Mouse (Mus musculus) heart, postnatal 10 days (tissue): ENCODE results near the gene Tmem53. TPM values are rescaled to one million over a fixed set of nuclear protein-coding genes. Genes with fewer than 3 reads are reported as not detected.
A peak's percentile ranks its signal among the peaks of the same experiment; 100 is the strongest.

Experiments used
- DNase-seq, 2 experiments: peaks; one replicate each; pipeline ENCODE4 v3.0.0; 2021
- intact Hi-C: fragments of 180-260 bp; cut with DNase I; formaldehyde crosslinking; loops from one replicate; pipeline ENCODE4 v1.15.1; 2025
- total RNA-seq, 2 experiments: library from RNA; stranded (reverse); gene quantifications; 2 replicates each; pipeline ENCODE4 v1.2.3; 2021

Gene Tmem53
- total RNA-seq = 10 to 100 TPM; 28.5 to 40.0 TPM

GRCm38 (mm10) chr4:117251801-117252316, at the start of gene Tmem53, which contains the start of gene Armh1:
Tmem53 (plus strand) TSS chr4:117251951.
Armh1 (minus strand) TSS chr4:117252125.
- intact Hi-C loops = no loop called here

DNA sequence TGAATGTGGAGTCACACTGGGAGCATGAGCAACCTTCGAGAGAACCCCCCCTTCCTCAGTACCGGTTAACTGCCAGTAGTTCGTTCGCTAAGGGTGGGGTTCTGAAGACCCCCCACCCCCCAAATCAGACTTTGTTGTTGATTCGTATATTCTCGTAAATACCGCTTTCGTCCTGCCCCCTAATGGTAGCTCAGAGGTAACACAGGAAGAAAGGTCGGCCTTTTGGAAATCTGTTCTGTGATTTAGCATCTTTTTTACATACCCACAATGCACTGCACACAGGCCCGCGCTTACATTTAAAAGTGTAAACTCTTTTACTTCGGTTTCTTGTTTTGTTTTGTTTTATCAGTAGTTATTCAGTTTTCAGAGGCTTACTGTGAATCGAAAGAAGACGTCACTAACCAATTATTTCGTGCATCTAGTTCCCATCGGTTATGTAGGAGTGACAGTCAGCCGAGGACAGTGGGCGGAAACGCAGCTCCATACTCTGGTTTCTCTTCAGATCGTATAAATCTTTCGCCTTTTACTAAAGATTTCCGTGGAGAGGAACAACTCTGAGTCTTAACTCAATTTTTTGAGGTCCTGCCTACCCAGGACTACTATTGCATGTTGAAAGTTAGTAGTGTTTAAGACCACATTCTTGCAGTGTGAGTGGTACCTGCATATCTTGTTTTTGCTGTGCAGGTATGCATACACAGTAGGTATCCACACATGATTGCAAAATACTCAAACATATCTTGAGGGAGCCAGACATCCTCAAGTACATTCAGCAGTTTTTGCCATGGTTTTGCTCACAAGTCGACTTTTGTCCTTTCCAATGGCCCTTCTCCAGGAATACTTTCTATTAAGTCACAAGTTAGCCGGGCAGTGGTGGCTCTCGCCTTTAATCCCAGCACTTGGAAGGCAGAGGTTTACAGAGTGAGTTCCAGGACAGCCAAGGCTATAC, 49.4 kb upstream of the Tmem53 start:
- intact Hi-C loops = no loop called here
- peak; percentile 63 to 73 for DNase-seq

More at GRCm38 (mm10) chr4:117251801-117252316, at the start of gene Tmem53, which contains the start of gene Armh1:
- DNase-seq = peak; percentile 95

- no peak for DNase-seq
- intact Hi-C loops = no loop called here
These were observed 48.8 kb upstream of the Tmem53 start for GRCm38 (mm10) chr4:117202992-117203354.

GRCm38 (mm10) chr4:117209592-117209991, 42.2 kb upstream of the Tmem53 start:
- intact Hi-C loops = no loop called here
- no peak for DNase-seq

DNA sequence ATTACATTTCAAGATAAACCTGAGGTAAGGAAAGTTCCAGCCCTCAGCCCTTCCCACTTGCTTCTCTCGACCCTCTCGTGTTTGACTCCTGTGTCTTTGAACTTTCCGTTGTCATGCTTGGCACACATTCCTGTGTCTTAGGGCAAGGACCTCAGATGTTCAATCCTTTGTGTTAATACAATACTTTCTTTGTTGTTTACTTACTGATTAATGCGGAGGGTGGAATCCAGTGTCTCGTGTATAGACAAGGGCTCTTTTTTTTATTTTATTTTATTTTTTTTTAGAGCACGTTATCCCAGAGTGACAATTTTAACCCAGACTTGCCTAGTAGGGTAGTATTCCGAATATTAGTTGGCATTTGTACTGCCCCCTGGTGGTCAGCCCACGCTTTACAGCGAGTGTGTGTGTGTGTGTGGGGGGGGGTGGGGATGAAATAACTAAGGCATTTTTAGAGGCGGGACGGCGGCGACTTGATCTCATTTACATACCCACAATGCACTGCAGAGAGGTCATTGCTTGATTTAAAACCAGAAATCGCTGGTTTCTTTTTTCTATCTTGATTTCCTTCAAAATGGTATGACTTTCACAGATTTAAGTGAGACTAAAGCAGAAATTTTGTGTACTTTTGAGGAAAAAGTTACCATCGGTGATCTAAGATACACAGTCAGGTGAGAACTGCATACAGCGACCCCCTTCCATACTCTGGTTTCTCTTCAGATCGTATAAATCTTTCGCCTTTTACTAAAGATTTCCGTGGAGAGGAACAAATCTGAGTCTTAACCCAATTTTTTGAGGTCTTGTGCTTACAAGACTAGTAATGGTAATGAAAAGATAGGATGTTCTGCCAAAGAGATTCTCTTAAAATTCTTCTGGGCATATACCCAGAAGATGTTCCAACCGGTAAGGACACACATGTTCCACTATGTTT, 41.3 kb upstream of the Tmem53 start:
- peak; percentile 75 to 90 for DNase-seq

DNA sequence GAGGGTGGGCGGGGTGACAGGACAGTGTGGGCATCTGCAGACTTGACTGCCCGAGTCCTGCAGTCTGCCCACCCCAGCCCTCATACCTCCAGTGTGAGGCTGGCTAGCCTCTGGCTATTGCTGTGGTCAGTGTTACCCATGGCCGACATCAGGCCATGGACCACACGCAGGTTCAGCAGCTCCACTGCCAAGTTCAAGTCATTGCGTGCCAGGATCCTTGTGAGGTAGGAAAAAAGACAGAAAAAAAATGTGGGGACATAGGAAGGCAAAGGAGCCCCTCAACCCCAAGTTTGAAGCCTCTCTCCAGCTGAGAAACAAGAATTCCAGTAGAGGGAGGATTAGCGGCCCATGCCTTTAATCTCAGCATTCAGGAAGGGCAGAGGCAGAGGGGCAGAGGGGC, 37.5 kb upstream of the Tmem53 start:
- intact Hi-C loops = no loop called here
- no peak for DNase-seq

More for the DNA sequence above, 41.3 kb upstream of the Tmem53 start:
- intact Hi-C loops = no loop called here

DNA sequence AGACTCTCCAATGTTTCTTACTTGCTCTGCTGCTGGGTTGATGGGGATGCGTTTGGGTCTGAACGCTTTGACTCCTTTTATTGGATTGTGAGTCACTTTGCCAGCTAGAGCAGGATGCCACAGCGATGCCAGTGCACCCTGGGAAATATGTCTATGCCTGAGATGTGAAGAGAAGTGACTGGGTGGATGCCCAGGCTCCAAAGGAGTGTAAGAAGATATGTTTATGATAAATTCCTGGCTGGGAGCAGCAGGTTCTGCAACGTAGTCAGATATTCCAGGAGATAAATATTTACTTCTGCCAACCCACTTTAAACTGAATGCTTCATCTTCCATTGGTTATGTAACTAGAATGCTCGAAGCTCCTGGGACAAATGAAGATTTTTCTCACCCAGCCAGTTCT, 34.7 kb upstream of the Tmem53 start:
- intact Hi-C loops = loop anchor here (5.0 kb wide), 1 partner anchor 50 kb away; no protein-coding TSS in a partner anchor
- DNase-seq = no peak

- intact Hi-C loops = loop anchor here (5.0 kb wide), 1 partner anchor 49 kb away; no protein-coding TSS in a partner anchor
- DNase-seq = peak; percentile 51 to 73
These were observed 33.1 kb upstream of the Tmem53 start for GRCm38 (mm10) chr4:117218517-117219219.

DNA sequence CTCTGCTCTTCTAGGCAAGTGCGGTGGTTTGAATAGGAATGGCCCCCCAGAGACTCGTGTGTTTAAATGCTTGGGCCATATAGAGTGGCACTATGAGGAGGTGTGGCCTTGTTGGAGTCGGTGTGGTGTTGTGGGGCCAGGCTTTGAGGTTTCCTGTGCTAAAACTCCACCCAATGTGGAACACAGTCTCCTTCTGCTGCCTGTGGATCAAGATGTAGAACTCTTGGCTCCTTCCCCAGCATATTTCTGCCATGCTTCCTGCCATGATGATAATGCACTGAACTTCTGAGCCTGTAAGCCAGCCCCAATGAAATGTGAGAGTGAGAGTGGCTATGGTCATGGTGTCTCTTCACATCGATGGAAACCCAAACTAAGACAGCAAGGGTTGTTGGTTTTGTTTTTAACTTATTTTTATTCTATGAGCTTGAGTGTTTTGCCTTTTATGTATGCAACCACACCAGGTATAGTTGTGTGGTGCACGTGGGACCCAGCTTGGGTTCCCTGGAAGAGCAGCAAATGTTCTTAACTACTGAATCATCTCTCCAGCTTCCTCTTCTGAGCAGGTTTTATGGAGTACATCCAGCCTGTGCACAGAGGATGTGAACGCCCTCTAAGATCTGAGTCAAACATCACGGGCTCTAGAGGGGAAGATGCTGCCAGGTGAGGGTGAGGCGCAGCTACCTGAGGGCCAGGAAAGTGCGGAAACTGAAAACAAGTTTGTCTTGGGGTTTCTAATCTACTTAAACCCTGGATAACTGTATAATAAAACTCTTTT, 30.8 kb upstream of the Tmem53 start:
- no peak for DNase-seq
- intact Hi-C loops = no loop called here

DNA sequence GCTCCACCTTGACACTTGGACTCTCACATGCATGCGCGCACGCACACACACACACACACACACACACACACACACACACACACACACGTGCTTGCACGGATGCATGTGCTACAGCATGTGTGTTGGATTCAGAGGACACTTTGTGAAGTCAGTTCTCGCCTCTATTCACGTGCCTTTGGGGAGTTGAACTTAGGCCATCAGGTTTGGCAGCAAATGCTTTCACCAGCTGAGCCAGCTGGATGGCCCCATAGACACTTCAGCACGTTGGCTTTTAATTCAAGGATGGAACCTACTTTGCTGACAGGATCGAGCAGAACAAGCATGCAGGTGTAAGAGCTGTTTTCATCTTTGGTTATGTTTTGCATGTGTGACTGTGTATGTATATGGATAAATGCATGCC, 29.9 kb upstream of the Tmem53 start:
- intact Hi-C loops = no loop called here
- peak; percentile 27 to 38 for DNase-seq

DNA sequence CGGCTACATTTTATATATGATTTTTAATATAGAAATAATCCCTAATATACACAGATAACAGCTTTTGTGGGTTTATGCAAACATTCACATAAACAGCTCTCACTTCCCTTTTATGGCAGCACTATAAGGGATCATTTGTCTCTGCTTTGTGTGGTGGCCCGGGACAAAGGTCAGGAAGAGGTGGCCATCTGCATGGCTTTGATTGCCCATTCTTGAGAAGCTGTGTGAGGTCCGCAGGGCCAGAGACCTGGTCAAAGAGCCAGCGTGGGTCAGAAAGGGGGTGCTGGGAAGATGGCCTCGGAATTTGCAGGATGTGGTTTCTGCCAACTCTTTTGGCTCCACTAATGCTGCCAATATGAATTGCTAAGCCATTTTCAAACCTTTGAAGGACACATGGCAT, 28.8 kb upstream of the Tmem53 start:
- intact Hi-C loops = no loop called here

DNA sequence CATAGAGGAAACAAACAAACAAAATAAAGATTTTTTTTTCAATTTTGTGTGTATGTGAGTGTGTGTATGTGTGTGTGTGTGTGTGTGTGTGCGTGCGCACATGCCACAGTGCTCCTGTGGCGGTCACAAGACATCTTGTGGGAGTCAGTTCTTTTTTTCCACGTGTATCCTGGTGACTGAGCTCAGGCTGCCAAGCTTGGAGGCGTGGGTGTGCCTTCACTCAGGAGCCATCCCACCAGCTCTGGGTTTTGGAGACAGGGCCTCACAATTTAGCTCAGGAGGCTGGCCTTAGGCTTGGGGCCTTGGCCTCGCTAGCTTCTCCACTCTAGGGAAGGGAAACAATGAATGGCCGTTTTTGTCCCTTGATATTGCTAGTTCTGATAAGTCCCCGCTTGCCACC, 27.6 kb upstream of the Tmem53 start:
- no peak for DNase-seq
- intact Hi-C loops = no loop called here

More for the DNA sequence above, 28.8 kb upstream of the Tmem53 start:
- no peak for DNase-seq

DNA sequence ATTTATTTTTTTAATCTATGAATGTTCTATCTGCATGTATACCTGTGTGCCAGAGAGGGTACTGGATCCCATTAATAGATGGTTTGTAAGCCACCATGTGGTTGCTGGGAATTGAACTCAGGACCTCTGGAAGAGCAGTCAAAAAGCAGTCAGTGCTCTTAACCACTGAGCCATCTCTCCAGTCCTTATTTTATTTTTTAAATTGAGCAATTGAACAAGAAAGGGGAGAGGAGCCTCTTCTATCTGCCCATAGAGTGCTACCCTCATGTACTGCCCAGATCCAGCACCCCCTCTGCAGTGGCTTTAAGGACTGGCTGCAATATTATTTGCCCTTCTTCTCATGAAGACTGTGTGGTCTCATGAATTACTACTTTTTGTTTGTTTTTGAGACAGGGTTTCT, 26.5 kb upstream of the Tmem53 start:
- no peak for DNase-seq
- intact Hi-C loops = no loop called here

DNA sequence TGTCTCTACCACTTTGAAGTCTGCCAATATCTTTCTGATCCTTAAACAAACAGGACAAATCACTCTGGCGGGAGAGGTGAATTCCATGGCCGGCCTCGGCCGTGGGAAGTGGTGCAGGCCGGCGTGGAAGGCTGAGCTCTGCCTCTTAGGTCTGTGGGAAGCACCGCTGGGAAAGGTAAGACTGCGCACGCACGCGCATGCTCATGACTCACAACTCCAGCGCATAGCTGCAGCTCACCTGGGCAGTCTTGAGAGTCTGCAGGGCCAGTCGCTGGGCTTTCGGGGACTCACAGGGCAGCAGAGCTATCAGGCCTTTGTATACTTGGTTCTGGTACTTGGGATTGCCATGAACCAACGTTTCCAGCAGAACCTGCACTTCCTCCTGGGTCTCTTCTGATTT, 22.2 kb upstream of the Tmem53 start:
- no peak for DNase-seq
- intact Hi-C loops = no loop called here

DNA sequence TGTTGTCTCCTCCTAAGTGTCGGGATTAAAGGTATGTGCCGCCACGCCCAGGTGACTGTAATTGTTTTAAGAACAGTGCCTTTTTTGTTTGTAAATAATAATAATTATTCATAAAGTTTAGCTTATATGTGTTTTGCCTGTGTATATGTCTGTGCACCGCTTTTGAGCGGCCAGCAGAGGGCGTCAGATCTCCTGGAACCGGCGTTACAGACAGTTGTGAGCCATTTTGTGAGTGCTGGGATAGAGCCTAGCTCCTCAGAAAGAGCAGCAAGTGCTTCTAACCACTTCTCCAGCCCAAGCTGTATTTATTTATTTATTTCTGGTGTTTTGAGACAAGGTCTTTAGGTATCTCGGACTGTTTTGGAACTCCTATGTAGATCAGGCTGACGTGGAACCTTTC, 21.4 kb upstream of the Tmem53 start:
- no peak for DNase-seq
- intact Hi-C loops = loop anchor here (1.0 kb wide), 1 partner anchor 37 kb away; no protein-coding TSS in a partner anchor

DNA sequence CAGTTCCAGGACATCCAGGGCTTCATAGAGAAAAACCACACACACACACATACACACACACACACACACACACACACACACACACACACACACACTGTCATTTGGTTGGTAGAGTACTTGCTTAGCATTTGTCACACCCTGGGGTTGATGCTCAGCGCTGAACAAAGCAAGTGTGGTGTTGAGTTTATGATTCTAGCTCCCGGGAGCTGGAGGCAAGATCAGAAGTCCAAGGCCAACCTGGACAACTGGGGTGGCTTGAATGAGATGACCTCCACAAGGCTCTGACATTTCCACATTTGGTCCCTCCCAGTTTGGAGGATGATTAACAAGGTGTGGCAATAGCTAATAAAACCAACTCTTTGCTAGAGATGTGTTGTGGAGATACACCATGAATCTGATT, 20.5 kb upstream of the Tmem53 start:
- no peak for DNase-seq
- intact Hi-C loops = no loop called here

DNA sequence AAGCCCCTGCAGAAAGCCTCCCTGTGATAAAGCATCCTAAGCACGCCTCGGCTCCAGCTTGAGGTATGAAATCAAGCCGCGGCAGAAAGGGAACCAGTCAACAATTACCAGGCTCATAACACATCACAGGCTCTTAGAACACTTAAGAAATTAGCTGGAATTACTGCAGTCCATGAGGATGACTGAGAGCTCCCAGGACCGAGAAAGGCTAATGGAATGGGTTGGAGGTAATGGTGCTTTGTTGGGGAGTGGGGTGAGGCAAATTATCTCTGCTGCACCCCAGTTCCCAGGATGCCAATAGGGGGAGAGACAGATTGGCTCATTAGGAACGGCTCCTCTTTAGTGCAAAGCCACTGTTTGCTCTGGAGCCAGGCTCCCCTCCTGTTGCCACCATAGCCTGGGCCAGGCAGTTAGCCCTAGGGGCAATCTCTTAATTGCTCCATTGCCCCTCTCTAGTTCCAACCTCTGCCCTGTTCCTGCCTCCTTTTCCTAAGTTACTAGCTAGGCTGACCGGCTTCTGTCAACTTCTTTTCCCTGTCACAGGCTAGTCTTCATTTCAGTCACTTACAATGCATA, 17.5 kb upstream of the Tmem53 start:
- DNase-seq = no peak
- intact Hi-C loops = no loop called here

GRCm38 (mm10) chr4:117235822-117236221, 15.9 kb upstream of the Tmem53 start:
- peak; percentile 23 to 39 for DNase-seq
- intact Hi-C loops = no loop called here

DNA sequence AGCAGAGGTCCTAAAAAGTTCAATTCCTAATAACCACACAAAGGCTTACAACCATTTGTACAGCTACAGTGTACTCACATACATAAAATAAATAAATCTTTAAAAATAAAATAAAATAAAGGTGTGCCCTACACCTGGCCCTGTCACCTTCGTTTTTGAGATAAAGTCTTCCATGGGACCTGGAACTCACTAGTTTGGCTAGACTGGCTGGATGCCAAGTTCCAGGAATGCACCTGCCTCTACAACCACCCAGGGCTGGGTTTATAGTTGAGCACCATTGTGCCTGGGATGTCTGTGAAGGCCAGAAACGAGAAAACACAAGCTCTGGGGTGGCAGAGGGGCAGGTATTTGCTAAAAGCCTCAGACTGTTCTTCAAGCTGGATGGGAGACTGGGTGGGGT, 12.6 kb upstream of the Tmem53 start:
- intact Hi-C loops = no loop called here
- no peak for DNase-seq
